Mouse (Mus musculus) liver, embryonic 14.5 days (tissue): ENCODE results near the gene Lpo. TPM values are rescaled to one million over a fixed set of nuclear protein-coding genes. Genes with fewer than 3 reads are reported as not detected.
A peak's percentile ranks its signal among the peaks of the same experiment; 100 is the strongest.

Experiments used
- ATAC-seq: fragments of 200-750 bp; cut with Nextera tagmentation; 2 replicates; pipeline ENCODE4 v1.8.0; 2017; ENCODE audit warnings: moderate number of reproducible peaks, mild to moderate bottlenecking, moderate library complexity; ENCODE audit not compliant: insufficient read depth
- DNase-seq, 3 experiments: peaks; one replicate each; pipeline ENCODE4 v3.0.0-alpha.2; 2012 to 2013; ENCODE audit warnings: low read depth in 3 of 3, low spot score in 3 of 3
- H3K27ac ChIP-seq: fragments of 300-500 bp; sonication (generic); 2 replicates; pipeline ENCODE4 v1.5.1; 2014; ENCODE audit warnings: moderate library complexity, mild to moderate bottlenecking, control low read depth, inconsistent platforms
- H3K27me3 ChIP-seq: fragments of 300-500 bp; sonication (generic); 2 replicates; pipeline ENCODE4 v1.6.1; 2014; ENCODE audit warnings: mild to moderate bottlenecking, low read length, moderate library complexity; ENCODE audit not compliant: control insufficient read depth, insufficient read depth
- H3K36me3 ChIP-seq: fragments of 300-500 bp; sonication (generic); replicated peaks from 2 replicates; pipeline ENCODE4 v1.6.1; 2014; ENCODE audit warnings: low read depth; ENCODE audit not compliant: control insufficient read depth, insufficient read depth
- H3K4me1 ChIP-seq, 2 experiments: fragments of 200-500 bp in 1 of 2; fragments of 300-500 bp in 1 of 2; sonication (generic) in 1 of 2; replicated peaks; 2 replicates each; pipeline ENCODE4 v1.6.1; 2012 to 2014; ENCODE audit warnings: antibody characterized with exemption in 1 of 2, inconsistent platforms in 1 of 2, low read length in 1 of 2; ENCODE audit not compliant: control insufficient read depth in 2 of 2, insufficient read depth in 2 of 2
- H3K4me2 ChIP-seq: fragments of 300-500 bp; sonication (generic); 2 replicates; pipeline ENCODE4 v1.6.1; 2014; ENCODE audit warnings: low read depth, mild to moderate bottlenecking, control low read depth, moderate library complexity
- H3K4me3 ChIP-seq, 2 experiments: fragments of 200-500 bp in 1 of 2; fragments of 300-500 bp in 1 of 2; sonication (generic) in 1 of 2; 2 replicates each; pipeline ENCODE4 v1.5.1; 2012 to 2014; ENCODE audit warnings: low read depth in 2 of 2, low read length in 2 of 2, mild to moderate bottlenecking in 2 of 2, control low read depth in 1 of 2, inconsistent platforms in 1 of 2, moderate library complexity in 1 of 2; ENCODE audit not compliant: insufficient read depth in 1 of 2
- H3K9ac ChIP-seq: fragments of 300-500 bp; sonication (generic); replicated peaks from 2 replicates; pipeline ENCODE4 v1.6.1; 2014; ENCODE audit warnings: mild to moderate bottlenecking, control low read depth, moderate library complexity
- H3K9me3 ChIP-seq: fragments of 300-500 bp; sonication (generic); 2 replicates; pipeline ENCODE4 v1.6.1; 2016; ENCODE audit warnings: low read length, mixed read lengths; ENCODE audit not compliant: control insufficient read depth
- CTCF ChIP-seq: IDR thresholded peaks from 2 replicates; pipeline ENCODE4 v1.5.1; 2016; ENCODE audit warnings: antibody characterized with exemption, low read depth, control low read depth
- EP300 ChIP-seq: IDR thresholded peaks from 2 replicates; pipeline ENCODE4 v1.6.1; 2016; ENCODE audit warnings: antibody characterized with exemption, low read depth
- WGBS: fragments of 180-500 bp; shearing (Covaris S2); extraction: QIAGEN DNeasy Blood & Tissue Kit; methylation state at CpG from one replicate; pipeline ENCODE4 v1.1.7; 2014; ENCODE audit not compliant: insufficient replicate concordance; 5-methylcytosine and 5-hydroxymethylcytosine counted together
- polyA plus RNA-seq, 2 experiments: library from polyadenylated mRNA; depleted of rRNA in 1 of 2; stranded (reverse) in 1 of 2; unstranded in 1 of 2; fragments of >200 nt; fragmentation: Nextera tagmentation in 1 of 2; extraction: Ambion mirVana in 1 of 2; gene quantifications; 2 replicates each; pipeline versions ENCODE4 v1.2.1 to v1.2.3; 2012 to 2014

Gene Lpo
- polyA plus RNA-seq, 2 experiments, result 0.02 TPM; not detected in 1

DNA sequence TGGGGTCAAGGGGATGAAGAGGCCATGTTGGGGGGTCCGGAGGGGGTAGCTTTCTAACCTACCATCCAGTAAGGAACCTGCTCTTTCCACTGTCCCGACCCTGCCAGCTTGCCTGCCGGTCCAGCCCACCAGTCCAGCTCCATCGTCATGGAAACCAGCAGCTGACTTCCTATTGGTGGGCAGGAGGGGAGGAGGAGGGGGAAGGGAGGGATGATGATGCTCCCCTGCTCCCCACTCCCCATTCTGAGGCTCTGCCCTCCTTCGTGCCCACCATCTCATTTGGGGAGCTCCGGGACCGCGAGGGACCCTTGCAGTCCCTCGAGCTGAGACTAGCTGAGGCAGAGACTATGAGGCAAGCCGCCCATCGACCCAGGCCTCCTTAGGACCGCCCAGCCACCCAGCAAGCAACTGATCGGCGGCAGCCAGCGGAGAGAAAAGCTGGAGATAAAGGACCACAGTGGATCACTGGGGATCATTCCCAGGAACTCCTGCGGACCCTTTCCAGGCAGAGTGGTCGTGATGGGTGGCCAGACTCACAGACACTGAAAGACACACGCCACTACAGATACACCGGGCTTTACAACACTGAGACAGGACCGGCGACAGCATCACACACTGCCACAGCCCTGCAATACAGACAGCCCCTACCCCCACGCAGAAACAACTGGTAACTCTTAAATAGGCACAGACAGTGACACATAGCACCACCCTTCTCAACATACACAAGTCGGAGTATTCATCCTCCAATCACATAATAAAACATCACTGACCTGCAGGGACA, 67.6 kb downstream of the Lpo start, which contains the start of gene Tspoap1:
TSS of gene Tspoap1 (plus strand) at position 241 of the 781 bp plus-strand sequence.
- Histone ChIP-seq H3K9ac (no peak within 1 kb of the TSS), H3K36me3 (peaks cover 22% of the 10 kb centered on the region), H3K27me3 (peaks cover 41% of the 10 kb centered on the region), H3K4me2 (peak within 1 kb of the TSS; percentile 5; the same call in 1 of the 2 replicates), H3K4me3 (no peak within 1 kb of the TSS), H3K9me3 (no peaks in the 10 kb centered on the region), H3K27ac (peak within 1 kb of the TSS; percentile 37), H3K4me1 (peaks cover 0 to 5% of the 10 kb centered on the region in 2 experiments; a peak in 1 of 4 replicates)
- no peak for DNase-seq
- 10% methylated on average over 23 of the region's 23 CpGs for WGBS
- no peak for TF ChIP-seq EP300
- no peak for ATAC-seq

DNA sequence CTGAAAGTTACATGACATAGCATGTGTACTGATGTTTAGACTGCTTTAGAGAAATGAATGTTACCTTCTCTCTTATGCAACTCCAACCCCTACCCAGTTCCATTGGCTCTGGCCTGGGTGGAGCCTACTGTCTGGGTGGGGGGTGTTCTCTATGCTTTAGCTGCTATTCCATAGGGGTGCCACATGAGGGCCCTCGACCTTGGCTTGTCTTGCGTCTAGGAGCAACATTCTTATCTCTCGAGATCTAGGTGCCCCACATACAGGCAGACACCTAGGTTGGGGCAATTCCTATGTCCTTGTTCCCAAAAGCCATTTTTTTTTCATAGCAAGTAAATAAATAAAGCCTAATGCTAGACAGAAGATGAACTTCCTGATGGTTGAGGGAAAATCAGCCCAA, 68.5 kb downstream of the Lpo start:
- no peak overlapping the region for H3K9ac ChIP-seq
- ATAC-seq (peak; percentile 19; the same call in 1 of the 2 replicates), DNase-seq (no peak)
- no peaks in the 10 kb centered on the region for H3K9me3 ChIP-seq
- H3K4me1 ChIP-seq, result peaks cover 5 to 11% of the 10 kb centered on the region in 2 experiments
- TF ChIP-seq EP300 (peak; percentile 8; the same call in 1 of the 2 replicates), CTCF (peak; percentile 74)
- no peak overlapping the region for H3K4me3 ChIP-seq
- H3K4me2 ChIP-seq, result no peak overlapping the region
- peaks cover 32% of the 10 kb centered on the region for H3K27me3 ChIP-seq
- peaks cover 22% of the 10 kb centered on the region for H3K36me3 ChIP-seq
- H3K27ac ChIP-seq, result peak overlapping the region; percentile 37
- WGBS, result under 1% methylated on average over 3 of the region's 3 CpGs

DNA sequence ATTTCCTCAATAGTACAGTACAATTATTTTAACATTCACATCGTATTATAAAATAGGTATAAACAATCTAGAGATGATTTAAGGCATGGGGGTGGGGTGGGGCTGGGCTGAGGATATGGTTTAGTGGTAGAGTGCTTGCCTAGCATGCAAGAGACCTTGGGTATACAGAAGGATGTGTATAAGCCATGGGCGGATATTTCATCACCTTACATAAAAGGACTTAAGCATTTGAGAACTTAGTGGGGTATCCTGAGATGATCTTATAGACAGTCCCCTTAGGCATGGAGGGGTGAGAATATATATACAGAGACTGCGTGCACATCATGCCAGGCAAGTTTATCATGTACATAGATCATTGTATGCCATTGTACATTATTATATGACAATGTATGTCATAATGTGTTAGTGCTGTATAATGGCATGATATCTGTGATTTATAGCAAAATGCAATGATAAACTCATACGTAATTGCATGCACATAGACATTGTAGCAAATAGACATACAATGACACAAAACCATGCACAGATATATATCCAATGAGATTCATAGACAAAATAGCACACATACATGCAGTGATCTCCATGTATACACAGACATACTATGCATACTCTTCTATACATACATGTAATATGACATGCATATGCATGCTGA, 69.0 kb downstream of the Lpo start:
- Histone ChIP-seq H3K4me2 (peak overlapping the region; percentile 93), H3K27ac (peak overlapping the region; percentile 100), H3K36me3 (peaks cover 22% of the 10 kb centered on the region), H3K4me3 (no peak overlapping the region; a peak in 1 of 4 replicates), H3K9me3 (no peaks in the 10 kb centered on the region), H3K27me3 (peaks cover 26% of the 10 kb centered on the region), H3K4me1 (peaks cover 11 to 16% of the 10 kb centered on the region in 2 experiments), H3K9ac (no peak overlapping the region)
- TF ChIP-seq EP300, result no peak
- TF ChIP-seq CTCF, result no peak
- 13% methylated on average over 4 of the region's 4 CpGs for WGBS
- DNase-seq (no peak), ATAC-seq (peak; percentile 29)

DNA sequence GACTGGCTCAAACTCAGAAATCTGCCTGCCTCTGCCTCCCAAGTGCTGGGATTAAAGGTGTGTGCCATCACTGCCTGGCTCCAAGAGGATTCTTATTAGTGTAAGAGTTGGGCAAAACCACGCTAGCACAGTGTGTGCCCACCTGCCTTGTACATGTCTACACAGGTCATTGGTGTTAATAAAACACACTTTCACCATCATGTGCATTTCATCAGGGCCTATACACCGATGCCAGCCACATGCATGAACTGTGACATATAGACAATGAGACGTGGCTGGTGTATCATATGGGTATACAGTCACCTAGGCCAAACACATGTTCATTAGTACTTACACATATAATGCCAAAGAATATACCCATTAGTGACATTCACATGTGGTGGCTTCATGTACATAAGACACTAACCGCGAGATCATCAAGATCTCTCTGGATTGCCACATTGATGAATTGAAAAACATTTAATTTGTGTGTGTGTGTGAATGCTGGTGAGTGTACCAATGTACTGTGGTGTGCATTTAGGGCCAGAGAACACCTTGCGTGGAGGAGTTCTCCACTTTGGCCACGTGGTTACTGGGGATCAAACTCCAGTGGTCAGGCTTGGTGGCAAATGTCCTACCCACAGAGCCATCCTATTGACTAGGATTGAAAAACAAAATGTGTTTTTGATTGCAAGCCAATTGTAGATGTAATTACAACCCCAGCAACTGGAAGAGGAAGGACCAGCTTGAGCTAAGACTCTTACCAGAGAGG, 69.8 kb downstream of the Lpo start:
- ATAC-seq, result peak; percentile 31
- Histone ChIP-seq H3K9me3 (no peaks in the 10 kb centered on the region), H3K27ac (peak overlapping the region; percentile 100), H3K9ac (peak overlapping the region; percentile 98), H3K4me1 (peaks cover 18 to 21% of the 10 kb centered on the region in 2 experiments), H3K36me3 (peaks cover 22% of the 10 kb centered on the region), H3K4me2 (peak overlapping the region; percentile 93), H3K27me3 (peaks cover 19% of the 10 kb centered on the region), H3K4me3 (peak overlapping the region; percentile 35 to 96; a peak in 3 of 4 replicates)
- TF ChIP-seq CTCF (no peak), EP300 (peak; percentile 34; the same call in 1 of the 2 replicates)
- DNase-seq, result no peak
- 23% methylated on average over 7 of the region's 7 CpGs for WGBS
